Mouse (Mus musculus) CD4-positive naive resting alpha-beta T cell, adult 76 days (primary cell): Measurements from ENCODE around the gene Urm1. TPM values are rescaled to one million over a fixed set of nuclear protein-coding genes. Genes with fewer than 3 reads are reported as not detected.

Source experiments
- total RNA-seq: library from RNA; stranded (reverse); gene quantifications from one replicate; pipeline ENCODE4 v1.2.4, GENCODE M21; 2023

Urm1 gene
- 59.4 TPM for total RNA-seq

DNA sequence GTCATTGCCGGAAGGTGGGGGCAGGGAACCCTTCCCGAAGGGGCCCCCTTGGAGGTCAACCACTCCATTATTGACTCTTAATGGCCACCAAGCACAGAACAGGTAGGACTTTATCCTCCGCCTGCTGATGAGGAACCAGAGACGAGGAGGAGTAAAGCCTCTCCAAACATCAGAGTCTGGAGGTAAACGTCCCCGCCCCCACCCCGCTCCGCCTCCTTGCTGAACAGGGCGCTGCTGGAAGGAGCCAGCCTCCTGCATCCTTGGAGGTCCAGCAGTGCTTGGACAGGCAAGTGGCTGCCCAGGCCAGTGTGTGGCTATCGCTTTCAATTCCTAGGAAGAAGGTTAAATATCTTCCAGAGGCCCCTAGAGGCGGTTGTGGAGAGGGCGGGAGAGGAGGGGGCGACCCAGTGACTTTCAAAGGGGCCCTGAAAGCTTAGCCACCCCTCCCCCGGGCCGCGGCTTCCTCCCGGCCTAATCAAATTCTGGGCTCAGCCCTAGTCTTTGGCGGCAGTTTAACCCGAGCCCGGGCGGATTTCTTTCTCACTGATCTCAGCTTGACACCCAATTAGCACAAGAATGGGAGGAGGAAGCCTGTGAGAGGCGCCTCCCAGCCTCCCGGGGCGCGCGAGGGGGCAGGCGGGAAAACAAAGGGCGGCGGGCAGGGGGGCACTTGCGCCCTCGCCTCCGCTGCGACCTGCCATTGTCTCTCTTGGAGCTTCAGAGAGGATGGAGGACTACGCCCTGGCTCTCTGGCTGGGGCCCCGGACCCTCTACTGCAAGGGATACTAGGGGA lies at the start of gene Urm1:
Gene Urm1 (plus strand): TSS at position 51 of the 793 bp plus-strand sequence.

DNA sequence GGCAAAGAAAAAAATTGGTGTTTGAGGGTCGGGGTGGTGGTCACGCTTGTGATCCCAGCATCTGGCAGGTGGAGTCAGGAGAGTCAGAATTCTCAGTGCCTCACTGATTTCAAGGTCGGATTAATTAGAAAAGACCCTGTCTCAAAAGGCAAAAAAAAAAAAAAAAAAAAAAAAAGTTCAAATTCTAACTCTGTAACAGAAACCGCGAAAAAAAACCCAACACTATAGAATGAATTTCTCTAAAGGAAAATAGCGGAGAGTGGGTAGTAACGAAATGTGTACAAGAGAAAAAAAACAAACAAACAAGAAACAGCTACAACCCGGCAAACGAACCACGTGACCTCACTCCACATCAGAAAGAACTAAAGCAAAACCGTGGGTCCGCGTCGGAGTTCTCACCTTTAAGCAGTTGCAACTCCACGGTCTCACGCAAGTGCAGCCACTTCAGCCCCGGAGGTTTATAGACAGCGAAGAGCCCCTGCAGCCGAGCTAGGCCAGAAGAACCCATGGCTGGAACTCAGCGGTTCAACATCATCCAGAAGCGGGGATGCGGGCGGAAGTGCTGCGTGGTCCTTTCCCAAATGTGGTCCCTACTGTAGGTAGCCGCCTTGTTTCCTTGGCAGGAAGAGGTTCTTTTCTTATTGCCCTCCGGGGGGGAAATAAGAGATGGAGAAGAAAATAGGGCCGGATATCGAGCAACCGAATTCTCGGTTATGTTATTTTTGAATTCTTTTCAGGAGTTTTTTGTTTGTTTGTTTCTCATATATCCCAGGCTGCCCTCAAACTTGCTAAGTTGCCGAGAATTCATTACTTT lies 32.6 kb upstream of the Urm1 start, which contains the start of gene Coq4:
Gene Coq4 (plus strand): TSS at position 390 of the 814 bp plus-strand sequence.

DNA sequence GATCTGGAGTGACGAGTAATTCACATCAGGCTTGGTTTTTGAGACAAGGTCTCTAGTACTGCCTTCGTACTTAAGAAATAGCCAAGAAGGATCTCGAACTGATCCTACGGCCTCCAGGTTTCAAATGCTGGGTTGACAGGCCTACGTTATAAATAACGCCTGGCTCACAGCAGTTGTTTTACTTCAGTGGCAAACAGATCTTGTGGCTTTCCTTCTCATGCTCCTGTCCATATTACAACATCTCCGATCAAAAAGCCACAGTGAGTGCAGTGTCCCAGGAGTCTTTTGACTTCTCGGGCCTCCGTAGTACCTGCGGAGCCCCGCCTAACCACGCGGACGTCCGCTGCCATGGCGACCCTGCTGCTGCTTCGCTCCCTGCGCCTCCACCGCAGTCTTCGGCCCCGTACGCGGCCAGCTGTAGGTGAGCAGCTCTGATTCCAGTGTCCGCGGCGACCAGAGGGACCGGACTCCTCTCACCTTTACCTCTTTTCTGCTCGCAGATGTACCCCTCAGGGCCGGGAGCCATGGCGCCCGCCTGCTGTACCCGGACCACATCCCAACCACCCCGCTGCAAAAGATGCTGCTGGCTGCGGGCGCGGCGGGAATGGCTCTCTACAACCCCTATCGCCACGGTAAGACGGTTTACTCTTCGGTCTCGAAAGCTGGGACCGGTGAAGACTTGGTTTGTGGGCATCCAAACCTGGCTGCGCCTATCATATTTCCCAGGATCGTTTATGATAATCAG lies 31.8 kb upstream of the Urm1 start, which contains the start of gene Trub2:
Gene Trub2 (minus strand): TSS at position 566 of the 745 bp plus-strand sequence.

DNA sequence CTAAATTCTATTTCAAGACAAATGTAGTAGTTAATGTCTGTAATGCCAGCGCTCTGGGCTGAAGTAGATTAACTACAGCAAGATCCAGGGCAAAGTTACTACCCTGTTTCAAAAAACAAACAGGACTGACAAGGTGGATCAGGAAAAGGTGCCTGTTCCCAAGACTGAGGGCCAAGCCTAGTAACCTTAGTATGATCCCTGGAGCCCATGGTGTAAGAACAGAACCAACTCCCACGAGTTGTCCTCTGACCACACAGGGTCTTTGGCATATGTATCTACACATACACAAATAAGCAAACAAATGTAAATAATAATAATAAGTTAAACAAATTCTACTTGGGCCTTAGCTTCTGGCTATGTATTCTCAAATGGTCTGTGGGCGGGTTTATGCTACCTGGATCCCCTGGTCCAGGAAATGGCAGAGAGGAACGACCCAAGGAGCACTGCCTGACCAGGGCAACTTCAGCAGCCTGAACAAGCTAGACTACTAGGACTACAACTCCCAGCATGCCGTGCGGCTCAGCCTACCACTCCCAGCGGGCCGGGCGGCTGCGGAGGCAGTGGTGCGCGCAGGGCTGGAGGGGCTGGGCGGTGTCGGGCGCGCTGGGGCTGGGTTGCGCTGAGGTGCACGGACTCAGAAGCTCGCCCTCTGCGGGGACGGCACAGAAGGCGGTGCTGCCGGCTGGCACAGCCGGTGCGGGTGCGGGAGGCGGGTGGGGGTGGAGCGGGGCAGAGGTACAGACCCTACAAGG lies 17.6 kb upstream of the Urm1 start, which contains the start of gene Slc27a4:
Gene Slc27a4 (plus strand): TSS at position 560 of the 752 bp plus-strand sequence.

DNA sequence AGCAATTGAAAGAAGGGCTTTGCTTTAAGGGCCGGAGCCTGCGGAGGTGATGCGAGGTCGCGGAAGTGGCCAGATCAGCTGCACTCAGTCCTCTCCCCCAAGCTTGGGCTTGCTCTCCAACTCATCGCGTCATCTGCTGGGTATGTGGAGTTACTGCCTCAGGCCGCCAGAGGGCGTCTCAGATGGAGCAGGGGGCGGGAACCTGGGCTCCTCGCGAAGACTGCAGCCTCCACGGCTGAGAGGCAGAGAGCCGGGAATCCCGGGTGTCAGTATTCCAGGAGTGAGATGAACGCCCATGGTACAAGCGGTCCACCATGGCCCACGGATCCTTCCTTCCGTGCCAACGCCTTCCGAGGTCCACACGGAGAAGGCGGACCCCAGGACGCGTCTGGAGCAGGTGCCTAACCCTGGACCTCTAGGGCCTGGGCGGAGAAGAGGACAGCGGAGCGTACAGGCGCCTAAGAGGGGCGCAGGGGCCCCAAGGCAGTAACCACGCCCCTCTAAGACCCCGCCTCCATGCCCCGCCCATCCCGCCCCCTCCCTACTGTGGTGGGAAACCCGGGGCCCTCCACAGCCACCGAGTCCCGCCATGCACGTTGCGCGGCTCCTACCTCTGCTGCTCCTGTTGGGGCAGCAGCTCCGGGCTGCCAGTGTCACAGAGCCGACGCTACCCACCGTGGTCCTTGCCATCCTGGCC lies 49.2 kb downstream of the Urm1 start, which contains the start of gene Cercam:
Gene Cercam (plus strand): TSS at position 216 of the 697 bp plus-strand sequence.

DNA sequence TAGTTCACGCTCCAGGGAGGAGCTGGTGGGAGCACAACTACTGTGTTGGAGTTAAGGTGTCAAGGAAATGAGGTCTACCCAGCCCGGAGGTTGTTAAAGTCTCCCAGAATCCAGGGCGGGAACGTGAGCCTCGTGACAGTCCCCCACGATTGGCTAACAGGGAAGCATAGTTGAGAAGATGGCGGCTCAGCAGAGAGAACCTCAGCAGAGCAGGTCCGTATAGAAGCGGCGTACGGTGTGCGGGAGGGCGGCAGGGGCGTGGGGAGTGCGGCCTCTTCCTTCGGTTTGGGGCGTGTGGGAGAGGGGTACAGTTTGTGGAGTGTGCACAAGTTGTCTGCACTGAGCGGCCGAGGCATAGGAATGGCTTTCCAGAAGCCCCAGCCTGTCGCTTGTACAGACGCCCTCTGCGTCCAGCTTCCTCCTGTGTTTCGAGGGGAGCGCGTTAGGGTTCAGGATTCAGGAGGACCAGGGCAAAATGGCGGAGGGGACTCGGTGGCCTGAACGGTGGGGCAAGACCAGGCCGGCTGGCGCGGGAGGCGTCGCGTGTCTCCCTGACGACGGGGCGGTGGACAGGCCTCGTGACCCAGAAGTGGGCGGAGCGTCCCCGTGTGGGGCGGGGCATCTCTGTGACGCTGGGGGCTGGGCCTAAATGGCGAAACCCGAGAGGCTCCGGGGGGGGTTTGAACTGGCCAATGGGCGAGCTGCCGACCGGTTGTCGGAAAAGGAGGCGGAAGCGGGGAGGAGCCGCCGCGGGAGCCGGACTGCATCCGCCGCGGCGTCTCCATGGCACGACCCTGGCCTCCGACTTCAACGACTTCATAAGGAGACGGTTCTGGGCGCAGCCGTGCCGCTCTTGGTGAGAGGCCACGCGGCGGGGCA lies 69.4 kb downstream of the Urm1 start, which contains the start of gene Odf2:
Gene Odf2 (plus strand): TSS at position 156 of the 879 bp plus-strand sequence.

Other genes starting within 250 kb of the Urm1 start
- 161 TPM for gene Rapgef1, start 200.4 kb upstream of the Urm1 start, total RNA-seq
- gene Gm13420, start 68.4 kb upstream of the Urm1 start, total RNA-seq, result not detected
- not detected for gene Gm13547, start 60.8 kb upstream of the Urm1 start, total RNA-seq
- 3.5 TPM for gene Coq4, start 32.6 kb upstream of the Urm1 start, total RNA-seq
- gene Trub2, start 31.6 kb upstream of the Urm1 start, total RNA-seq, result 33.9 TPM
- gene Slc27a4, start 17.4 kb upstream of the Urm1 start, total RNA-seq, result 13.9 TPM
- gene Cercam, start 49.1 kb downstream of the Urm1 start, total RNA-seq, result 2.2 TPM
- 82.2 TPM for gene Odf2, start 69.1 kb downstream of the Urm1 start, total RNA-seq
- gene Gle1, start 115.4 kb downstream of the Urm1 start, total RNA-seq, result 78.1 TPM
- gene Sptan1, start 145.5 kb downstream of the Urm1 start, total RNA-seq, result 284 TPM
- 0.73 TPM for gene Wdr34, start 228.8 kb downstream of the Urm1 start, total RNA-seq
- gene Set, start 237.3 kb downstream of the Urm1 start, total RNA-seq, result 207 TPM